Mouse (Mus musculus) small intestine, adult 2 months (tissue): ENCODE data around the gene Baiap2. TPM values are rescaled to one million over a fixed set of nuclear protein-coding genes. Genes with fewer than 3 reads are reported as not detected.
A peak's percentile ranks its signal among the peaks of the same experiment; 100 is the strongest.

Experiments
- H3K27ac ChIP-seq: fragments of 200-500 bp; 2 replicates; pipeline ENCODE4 v1.5.1; 2012; ENCODE audit warnings: low read depth, low read length, control low read depth, inconsistent platforms; ENCODE audit not compliant: insufficient read depth
- H3K27me3 ChIP-seq: fragments of 200-500 bp; 2 replicates; pipeline ENCODE4 v1.6.1; 2012; ENCODE audit warnings: mild to moderate bottlenecking, moderate library complexity, low read length, inconsistent platforms; ENCODE audit not compliant: control insufficient read depth, insufficient read depth
- H3K36me3 ChIP-seq: fragments of 200-500 bp; 2 replicates; pipeline ENCODE4 v1.6.1; 2012; ENCODE audit warnings: mild to moderate bottlenecking, low read length, control low read depth, inconsistent platforms; ENCODE audit not compliant: control insufficient read depth, insufficient read depth
- H3K4me1 ChIP-seq: fragments of 200-500 bp; 2 replicates; pipeline ENCODE4 v1.6.1; 2012; ENCODE audit warnings: low read length, inconsistent platforms, mixed read lengths; ENCODE audit not compliant: control insufficient read depth, insufficient read depth, insufficient read length
- H3K4me3 ChIP-seq: fragments of 200-500 bp; 2 replicates; pipeline ENCODE4 v1.5.1; 2012; ENCODE audit warnings: low read depth, mild to moderate bottlenecking, control low read depth, inconsistent platforms, low read length, moderate library complexity
- CTCF ChIP-seq: fragments of 200-500 bp; IDR thresholded peaks from 2 replicates; pipeline ENCODE4 v1.5.1; 2012; ENCODE audit warnings: low read depth, mild to moderate bottlenecking, control low read depth, inconsistent platforms, low read length, moderate library complexity, mixed read lengths; ENCODE audit not compliant: insufficient replicate concordance, insufficient read length; ENCODE audit errors: extremely low read depth
- POLR2A ChIP-seq: fragments of 200-500 bp; IDR thresholded peaks from 2 replicates; pipeline ENCODE4 v1.6.1; 2012; ENCODE audit warnings: low read depth, mild to moderate bottlenecking, control low read depth, inconsistent platforms, low read length, moderate library complexity
- WGBS: fragments of 180-500 bp; shearing (Covaris S2); methylation state at CpG from one replicate; pipeline ENCODE4 v1.1.7; 2018; 5-methylcytosine and 5-hydroxymethylcytosine counted together
- polyA plus RNA-seq: library from polyadenylated mRNA; depleted of rRNA; stranded (reverse); fragments of >200 nt; gene quantifications from 2 replicates; pipeline ENCODE4 v1.2.3, GENCODE M21; 2012

Baiap2 gene
- polyA plus RNA-seq, 1 experiment = 10.7 TPM

DNA sequence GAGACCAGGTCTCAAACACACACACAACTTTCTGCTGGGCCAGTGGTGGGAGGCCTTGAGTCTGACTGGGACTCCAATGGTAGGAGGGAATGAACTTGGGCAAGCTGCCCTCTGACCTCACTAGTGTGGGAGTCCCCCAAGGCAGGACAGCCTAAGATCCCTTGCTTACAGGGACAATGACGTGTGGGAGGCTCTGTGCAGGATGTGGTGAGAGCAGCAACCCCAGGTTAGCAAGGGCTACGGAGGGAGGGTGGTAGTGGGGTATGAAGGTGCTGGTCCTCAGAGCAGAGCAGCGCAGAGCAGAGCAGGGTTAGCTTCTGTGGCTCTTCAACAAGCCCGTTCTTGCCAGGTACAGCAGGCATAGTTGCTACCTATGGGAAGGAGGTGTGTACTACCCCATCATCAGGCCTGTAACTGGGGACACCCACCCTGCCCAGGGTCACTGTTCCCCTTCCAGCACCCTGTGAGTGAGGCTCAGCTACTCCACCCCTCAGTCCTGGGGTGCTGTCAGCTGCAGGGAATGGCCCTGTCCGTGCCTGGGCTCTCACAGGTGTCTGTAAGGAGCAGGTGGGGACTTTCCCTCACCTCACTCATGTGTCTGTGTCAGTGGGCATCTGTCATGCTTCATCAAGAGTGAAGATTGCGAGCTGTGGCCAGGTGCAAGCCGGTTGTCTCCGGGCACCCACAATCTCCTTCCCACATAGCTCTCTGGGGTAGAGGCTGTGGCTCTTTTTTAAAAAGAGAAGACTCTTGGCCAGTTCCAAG lies 8.6 kb upstream of the Baiap2 start:
- TF ChIP-seq CTCF (no peak), POLR2A (no peak)
- 79% methylated on average over 8 of the region's 8 CpGs for WGBS
- H3K27ac ChIP-seq = peak overlapping the region; percentile 35
- H3K27me3 ChIP-seq = no peaks in the 10 kb centered on the region
- no peak overlapping the region for H3K4me3 ChIP-seq
- peaks cover 18% of the 10 kb centered on the region for H3K4me1 ChIP-seq
- no peaks in the 10 kb centered on the region for H3K36me3 ChIP-seq

DNA sequence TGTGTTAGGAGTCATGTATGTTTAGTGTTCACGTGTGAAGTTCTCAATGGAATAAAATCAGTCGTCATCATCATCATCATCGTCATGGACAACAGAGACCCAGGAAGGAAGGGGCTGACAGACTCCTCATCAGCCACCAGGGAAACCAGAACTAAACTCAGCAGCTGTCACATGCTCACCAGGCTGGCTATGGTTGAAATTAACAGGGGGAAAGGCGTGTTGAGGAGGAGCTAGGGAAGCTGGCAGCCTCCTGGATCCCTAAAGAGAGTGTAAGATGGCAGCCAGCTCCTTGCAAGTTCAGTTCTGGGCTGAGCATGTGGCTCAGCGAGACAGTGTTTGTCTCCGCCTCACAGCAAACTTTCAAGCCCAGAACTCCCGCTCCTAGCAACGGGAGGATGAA lies 7.8 kb upstream of the Baiap2 start:
- no peaks in the 10 kb centered on the region for H3K36me3 ChIP-seq
- WGBS = 73% methylated on average over 8 of the region's 8 CpGs
- H3K27ac ChIP-seq = no peak overlapping the region
- no peak overlapping the region for H3K4me3 ChIP-seq
- TF ChIP-seq POLR2A (no peak), CTCF (no peak)
- H3K4me1 ChIP-seq = peaks cover 24% of the 10 kb centered on the region
- H3K27me3 ChIP-seq = no peaks in the 10 kb centered on the region

DNA sequence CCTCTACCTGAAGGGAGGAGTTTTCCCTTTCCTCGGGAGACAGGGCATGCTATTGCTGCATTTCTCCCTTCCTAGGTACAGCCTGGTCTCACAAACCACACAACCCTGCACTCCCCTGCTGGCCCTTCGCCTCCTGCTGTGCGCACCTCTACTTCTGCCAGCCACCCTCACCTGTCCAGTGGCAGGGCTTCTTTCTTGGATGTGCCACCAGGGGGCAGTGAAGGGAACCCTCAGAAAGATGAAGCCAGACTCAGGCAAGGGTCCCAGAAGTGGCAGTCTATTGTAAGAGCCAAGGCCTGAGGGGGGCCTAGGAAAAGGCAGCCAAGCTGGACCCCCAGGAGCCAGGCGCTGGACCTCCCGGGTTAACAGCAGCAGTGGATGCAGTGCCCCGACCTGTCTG lies 7.1 kb upstream of the Baiap2 start:
- Histone ChIP-seq H3K4me1 (peaks cover 24% of the 10 kb centered on the region), H3K27me3 (no peaks in the 10 kb centered on the region), H3K36me3 (no peaks in the 10 kb centered on the region), H3K27ac (no peak overlapping the region), H3K4me3 (no peak overlapping the region)
- TF ChIP-seq CTCF (peak; percentile 75; the same call in 1 of the 2 replicates), POLR2A (no peak)
- WGBS = 37% methylated on average over 6 of the region's 6 CpGs

DNA sequence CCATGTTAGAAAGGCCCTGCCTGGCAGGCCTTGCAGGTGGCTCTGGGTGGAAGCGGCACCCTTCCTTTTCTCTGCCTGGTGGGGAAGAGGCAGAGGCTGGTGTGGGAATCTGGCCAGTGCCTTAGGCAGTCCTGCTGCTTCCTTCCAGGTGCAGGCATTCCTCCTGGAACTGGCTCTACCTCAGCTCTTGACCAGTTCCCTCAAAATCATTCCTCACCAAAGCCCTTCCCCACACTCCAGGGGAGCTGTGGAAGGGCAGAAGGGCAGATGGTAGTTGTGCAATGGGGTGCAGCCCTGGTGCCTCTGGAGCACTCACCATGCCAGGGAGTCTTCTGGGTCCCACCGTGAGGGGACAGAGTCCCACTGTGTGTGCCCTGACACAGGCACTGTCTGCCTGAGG lies 6.1 kb upstream of the Baiap2 start:
- 70% methylated on average over 2 of the region's 2 CpGs for WGBS
- Histone ChIP-seq H3K27ac (no peak overlapping the region), H3K27me3 (no peaks in the 10 kb centered on the region), H3K36me3 (no peaks in the 10 kb centered on the region), H3K4me1 (peaks cover 24% of the 10 kb centered on the region), H3K4me3 (no peak overlapping the region)
- no peak for TF ChIP-seq POLR2A

DNA sequence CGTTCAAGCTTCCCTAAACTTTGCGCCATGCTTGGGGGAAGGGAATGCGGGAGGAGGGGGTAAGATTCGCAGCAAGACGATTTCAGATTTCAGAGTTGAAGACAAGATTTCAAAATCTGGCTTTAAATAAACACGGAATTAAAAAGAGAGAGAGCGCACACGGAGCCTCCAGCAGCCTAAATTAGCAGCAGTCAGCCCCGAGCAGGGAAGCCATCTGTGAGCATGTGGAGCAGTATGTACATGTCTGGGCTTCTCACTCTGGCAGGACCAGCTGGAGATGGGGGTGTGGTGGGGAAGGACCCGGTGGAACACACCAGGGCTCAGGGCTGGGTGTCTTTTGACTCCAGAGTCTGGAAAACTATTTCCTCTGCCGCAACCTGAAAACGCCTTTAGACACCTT lies 5.3 kb upstream of the Baiap2 start:
- Histone ChIP-seq H3K4me1 (peaks cover 24% of the 10 kb centered on the region), H3K27ac (no peak overlapping the region)
- WGBS = 74% methylated on average over 12 of the region's 12 CpGs

DNA sequence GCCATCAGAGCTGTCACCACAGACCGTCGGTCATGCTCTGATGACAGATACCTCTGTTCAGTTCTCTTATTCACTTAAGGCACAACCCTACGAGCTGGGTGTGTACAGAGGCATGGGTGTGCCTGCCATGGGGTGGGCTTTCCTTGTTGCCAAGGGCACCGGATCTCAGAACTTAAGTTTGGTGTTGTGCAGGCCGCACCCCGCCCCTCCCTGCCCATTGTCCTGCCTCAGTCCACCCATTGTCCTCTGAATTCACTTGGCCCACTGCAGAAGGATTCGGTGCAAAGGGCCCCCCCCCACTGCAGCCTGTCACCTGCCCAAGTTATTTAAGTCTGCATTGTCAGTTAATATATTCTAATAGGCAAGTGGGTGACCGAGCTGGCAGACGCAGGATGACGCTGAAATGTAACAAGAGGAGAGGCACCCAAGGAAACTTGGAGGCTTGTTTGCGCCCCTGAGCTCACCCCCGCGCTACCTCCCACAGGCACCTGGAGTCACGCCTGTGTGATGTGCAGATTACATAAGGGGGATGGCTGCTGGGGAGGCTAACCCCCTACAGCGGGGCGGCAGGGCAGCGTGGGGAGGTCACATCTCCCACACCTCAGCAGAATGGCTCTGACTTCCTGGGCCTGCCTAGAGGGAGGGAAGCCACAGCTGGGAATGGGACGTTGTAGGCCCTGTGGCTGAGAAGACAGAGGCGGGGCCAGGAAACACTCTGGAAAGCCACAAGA lies 4.6 kb upstream of the Baiap2 start:
- WGBS = 78% methylated on average over 19 of the region's 19 CpGs
- Histone ChIP-seq H3K27me3 (no peaks in the 10 kb centered on the region), H3K4me3 (no peak overlapping the region), H3K4me1 (peaks cover 23% of the 10 kb centered on the region), H3K27ac (no peak overlapping the region), H3K36me3 (no peaks in the 10 kb centered on the region)
- TF ChIP-seq POLR2A (no peak), CTCF (no peak)

More for the DNA sequence above, 5.3 kb upstream of the Baiap2 start:
- Histone ChIP-seq H3K27me3 (no peaks in the 10 kb centered on the region), H3K4me3 (no peak overlapping the region), H3K36me3 (no peaks in the 10 kb centered on the region)
- TF ChIP-seq POLR2A (no peak), CTCF (no peak)

DNA sequence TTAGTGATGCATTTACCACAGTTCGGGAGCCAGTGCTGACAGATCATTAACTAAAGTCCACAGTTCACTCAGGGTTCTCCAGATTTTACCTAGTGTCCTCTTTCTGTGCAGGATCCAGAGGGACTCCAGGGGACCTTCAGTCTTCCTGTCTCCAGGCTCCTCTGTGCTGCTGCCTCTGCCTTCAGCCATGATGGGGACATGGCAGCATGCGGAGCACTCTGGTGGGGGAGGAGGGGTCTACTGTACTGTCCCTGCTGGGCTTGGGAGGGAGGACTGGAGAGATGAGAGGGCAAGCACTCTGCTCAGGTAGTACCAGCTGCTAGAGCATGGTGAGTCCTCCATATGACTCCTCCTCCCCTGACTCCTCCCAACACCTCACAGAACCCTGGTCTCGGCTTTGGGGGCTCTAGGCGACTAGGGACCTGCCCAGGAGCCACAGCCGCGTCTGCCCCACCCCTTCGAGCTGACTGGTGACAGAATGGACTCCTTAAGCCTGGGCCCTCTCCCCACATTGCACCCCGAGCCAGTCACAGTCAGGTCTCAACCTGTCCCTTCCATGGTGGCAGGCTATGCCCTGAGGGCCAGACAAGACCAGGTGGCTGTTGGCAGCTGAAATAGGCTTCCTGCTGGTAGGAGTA lies 3.4 kb upstream of the Baiap2 start:
- no peak for TF ChIP-seq CTCF
- no peak for TF ChIP-seq POLR2A
- H3K27me3 ChIP-seq = no peaks in the 10 kb centered on the region
- H3K27ac ChIP-seq = no peak overlapping the region
- no peak overlapping the region for H3K4me3 ChIP-seq
- WGBS = 41% methylated on average over 8 of the region's 8 CpGs
- H3K4me1 ChIP-seq = peaks cover 18% of the 10 kb centered on the region
- H3K36me3 ChIP-seq = no peaks in the 10 kb centered on the region
